Mouse (Mus musculus): ENCODE results near the gene Mybbp1a. TPM values are rescaled to one million over a fixed set of nuclear protein-coding genes. Genes with fewer than 3 reads are reported as not detected.

The Mybbp1a gene
- polyA plus RNA-seq, 1 experiment from 2014 or later: 57.6 TPM

DNA sequence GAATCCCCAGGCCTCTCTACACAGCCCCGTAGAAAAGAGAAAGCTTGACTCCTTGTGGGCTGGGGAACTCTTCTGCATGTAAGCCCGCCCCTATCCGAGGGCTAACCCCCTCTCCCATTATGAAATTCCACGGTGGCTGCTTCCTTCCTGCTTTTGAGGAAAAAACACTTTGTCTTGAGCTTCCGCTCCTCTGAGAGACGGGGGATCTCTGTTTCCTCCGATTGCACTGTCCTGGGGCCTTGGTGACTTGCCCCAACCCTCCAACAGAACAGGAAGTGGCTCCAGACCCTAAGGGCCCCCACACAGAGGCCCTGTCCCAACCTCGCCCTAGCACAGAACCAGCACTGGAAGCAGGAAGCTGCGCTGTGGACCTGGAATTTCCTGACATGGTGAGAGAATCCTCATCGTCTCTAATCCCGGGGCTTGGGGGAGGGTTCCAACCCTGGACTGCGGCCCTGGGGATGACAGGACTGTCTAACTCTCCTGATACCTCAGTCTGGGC lies 16.9 kb downstream of the Mybbp1a start:
- Histone ChIP-seq H3K9me3 (ENCODE audit: control insufficient read depth, low read length) (no peaks in the 10 kb centered on the region), H3K4me2 (replicated peaks; ENCODE audit: low read depth) (no peak overlapping the region), H3K9ac (ENCODE audit: low read length) (no peak overlapping the region), H3K4me3 (ENCODE audit: low read depth, low read length) (no peak overlapping the region), H3K4me1 (replicated peaks; ENCODE audit: control insufficient read depth, insufficient read depth) (no peaks in the 10 kb centered on the region), H3K27ac (replicated peaks) (peak overlapping the region; percentile 61), H3K36me3 (ENCODE audit: control insufficient read depth, insufficient read depth, low read length) (no peaks in the 10 kb centered on the region), H3K27me3 (ENCODE audit: control insufficient read depth, insufficient read depth, low read length) (no peaks in the 10 kb centered on the region)
- WGBS: 53% methylated on average over 12 of the region's 12 CpGs
- DNase-seq (ENCODE audit: low spot score) (no peak), ATAC-seq (ENCODE audit: low FRiP score, low TSS enrichment) (peak; percentile 27; the same call in 1 of the 2 replicates)
- TF ChIP-seq EP300 (optimal IDR thresholded peaks at IDR 0.05): no peak
- TF ChIP-seq CTCF (IDR thresholded peaks at IDR 0.05; ENCODE audit: low read depth): no peak

GRCm38 (mm10) chr11:72458502-72458901 lies 17.3 kb downstream of the Mybbp1a start:
- Histone ChIP-seq H3K4me1 (replicated peaks; ENCODE audit: control insufficient read depth, insufficient read depth) (no peaks in the 10 kb centered on the region), H3K4me3 (ENCODE audit: low read depth, low read length) (no peak overlapping the region), H3K36me3 (ENCODE audit: control insufficient read depth, insufficient read depth, low read length) (no peaks in the 10 kb centered on the region), H3K9me3 (ENCODE audit: control insufficient read depth, low read length) (no peaks in the 10 kb centered on the region), H3K9ac (ENCODE audit: low read length) (no peak overlapping the region), H3K27ac (replicated peaks) (peak overlapping the region; percentile 61), H3K4me2 (replicated peaks; ENCODE audit: low read depth) (no peak overlapping the region), H3K27me3 (ENCODE audit: control insufficient read depth, insufficient read depth, low read length) (no peaks in the 10 kb centered on the region)
- 69% methylated on average over 3 of the region's 3 CpGs for WGBS
- TF ChIP-seq EP300 (optimal IDR thresholded peaks at IDR 0.05) (no peak), CTCF (IDR thresholded peaks at IDR 0.05; ENCODE audit: low read depth) (no peak)
- ATAC-seq (ENCODE audit: low FRiP score, low TSS enrichment): no peak
- DNase-seq (ENCODE audit: low spot score): no peak

- ATAC-seq (ENCODE audit: low FRiP score, low TSS enrichment): no peak
- WGBS: 19% methylated on average over 5 of the region's 5 CpGs
- no peak overlapping the region for H3K4me2 ChIP-seq (replicated peaks; ENCODE audit: low read depth)
These were observed 20.4 kb downstream of the Mybbp1a start for GRCm38 (mm10) chr11:72461500-72461981.

DNA sequence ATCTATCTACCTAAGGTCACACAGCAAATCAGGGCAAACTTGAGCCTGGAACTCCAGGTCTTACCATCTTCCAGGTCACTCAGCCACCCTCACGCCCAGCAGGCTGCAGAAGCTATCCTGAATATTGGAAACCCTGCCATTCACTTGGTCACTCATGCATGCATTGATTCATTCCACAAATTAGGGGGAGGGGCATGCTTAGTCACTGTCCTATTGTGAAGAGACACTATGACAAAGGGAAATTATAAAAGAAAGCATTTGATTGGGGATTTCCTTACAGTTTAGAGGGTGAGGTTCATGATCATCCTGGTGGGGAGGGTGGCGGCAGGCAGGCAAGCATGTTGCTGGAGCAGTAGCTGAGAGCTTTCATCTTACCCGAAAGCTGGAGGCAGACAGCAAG lies 23.7 kb downstream of the Mybbp1a start:
- DNase-seq (ENCODE audit: low spot score): no peak
- Histone ChIP-seq H3K9me3 (ENCODE audit: control insufficient read depth, low read length) (no peaks in the 10 kb centered on the region), H3K4me3 (ENCODE audit: low read depth, low read length) (no peak overlapping the region), H3K36me3 (ENCODE audit: control insufficient read depth, insufficient read depth, low read length) (no peaks in the 10 kb centered on the region), H3K27me3 (ENCODE audit: control insufficient read depth, insufficient read depth, low read length) (no peaks in the 10 kb centered on the region), H3K4me1 (replicated peaks; ENCODE audit: control insufficient read depth, insufficient read depth) (0 out of 2 replicates have a peak, but pooled peaks cover 10% of the 10 kb centered on the region), H3K4me2 (replicated peaks; ENCODE audit: low read depth) (no peak overlapping the region), H3K9ac (ENCODE audit: low read length) (no peak overlapping the region), H3K27ac (replicated peaks) (no peak overlapping the region)
- WGBS: 65% methylated on average over 3 of the region's 3 CpGs
- ATAC-seq (ENCODE audit: low FRiP score, low TSS enrichment): no peak
- no peak for TF ChIP-seq EP300 (optimal IDR thresholded peaks at IDR 0.05)
- no peak for TF ChIP-seq CTCF (IDR thresholded peaks at IDR 0.05; ENCODE audit: low read depth)

More at GRCm38 (mm10) chr11:72461500-72461981, 20.4 kb downstream of the Mybbp1a start:
- no peak overlapping the region for H3K27ac ChIP-seq (replicated peaks)
- no peak for TF ChIP-seq EP300 (optimal IDR thresholded peaks at IDR 0.05)
- TF ChIP-seq CTCF (IDR thresholded peaks at IDR 0.05; ENCODE audit: low read depth): no peak
- no peak for DNase-seq (ENCODE audit: low spot score)
- no peaks in the 10 kb centered on the region for H3K36me3 ChIP-seq (ENCODE audit: control insufficient read depth, insufficient read depth, low read length)
- no peaks in the 10 kb centered on the region for H3K9me3 ChIP-seq (ENCODE audit: control insufficient read depth, low read length)
- no peaks in the 10 kb centered on the region for H3K27me3 ChIP-seq (ENCODE audit: control insufficient read depth, insufficient read depth, low read length)
- no peak overlapping the region for H3K9ac ChIP-seq (ENCODE audit: low read length)
- H3K4me3 ChIP-seq (ENCODE audit: low read depth, low read length): no peak overlapping the region
- H3K4me1 ChIP-seq (replicated peaks; ENCODE audit: control insufficient read depth, insufficient read depth): 0 out of 2 replicates have a peak, but pooled peaks cover 3% of the 10 kb centered on the region

DNA sequence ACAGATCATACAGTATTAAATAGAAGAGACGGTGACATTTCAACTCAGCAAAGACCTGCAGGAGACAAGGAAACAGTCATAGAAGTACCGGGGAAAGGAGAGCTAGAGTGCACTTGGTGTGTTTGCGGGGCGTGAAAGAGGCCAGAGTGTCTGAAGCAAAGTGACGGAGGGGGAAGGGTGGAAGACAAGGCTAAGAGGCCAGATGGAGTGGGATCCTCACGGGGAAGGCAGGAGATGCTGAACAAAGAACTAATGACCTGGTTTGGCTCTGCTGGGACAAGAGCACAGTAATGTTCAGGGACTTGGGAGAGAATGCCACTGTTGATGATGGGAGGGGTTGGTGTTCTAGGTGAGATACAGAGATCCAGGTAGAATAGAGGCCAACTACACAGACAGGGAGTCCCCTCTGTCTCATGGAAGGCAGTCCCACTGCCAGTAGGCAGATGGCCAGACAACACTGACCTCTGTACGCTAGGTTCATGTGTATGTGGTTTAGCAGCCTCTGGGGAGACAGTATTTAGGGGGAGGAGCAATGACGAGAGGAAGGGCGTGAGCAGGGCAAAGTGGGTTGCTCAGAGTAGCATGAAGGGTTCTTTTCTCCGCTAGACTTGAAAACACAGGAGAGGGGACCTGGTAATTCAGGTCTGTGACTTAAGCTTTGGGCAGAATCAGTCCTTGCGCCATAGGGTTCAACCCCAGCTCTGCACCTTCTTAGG lies 25.0 kb downstream of the Mybbp1a start:
- DNase-seq (ENCODE audit: low spot score) (no peak), ATAC-seq (ENCODE audit: low FRiP score, low TSS enrichment) (peak; percentile 25)
- Histone ChIP-seq H3K36me3 (ENCODE audit: control insufficient read depth, insufficient read depth, low read length) (no peaks in the 10 kb centered on the region), H3K4me3 (ENCODE audit: low read depth, low read length) (no peak overlapping the region), H3K27ac (replicated peaks) (peak overlapping the region; percentile 83), H3K9ac (ENCODE audit: low read length) (no peak overlapping the region), H3K4me2 (replicated peaks; ENCODE audit: low read depth) (no peak overlapping the region; the same call in 1 of the 2 replicates), H3K27me3 (ENCODE audit: control insufficient read depth, insufficient read depth, low read length) (no peaks in the 10 kb centered on the region), H3K4me1 (replicated peaks; ENCODE audit: control insufficient read depth, insufficient read depth) (0 out of 2 replicates have a peak, but pooled peaks cover 10% of the 10 kb centered on the region), H3K9me3 (ENCODE audit: control insufficient read depth, low read length) (no peaks in the 10 kb centered on the region)
- no peak for TF ChIP-seq CTCF (IDR thresholded peaks at IDR 0.05; ENCODE audit: low read depth)
- no peak for TF ChIP-seq EP300 (optimal IDR thresholded peaks at IDR 0.05)
- 42% methylated on average over 11 of the region's 11 CpGs for WGBS

Measured in stomach, postnatal 0 days (tissue).